Mouse (Mus musculus) retina, postnatal 7 days (tissue): ENCODE measurements at regions not wholly inside any gene's neighbourhood (a gene's known extent, or its start where the extent isn't known, plus 50 kb on each side); places are given as distances from the start of the nearest gene placed in this dataset.

Experiments
- DNase-seq: peaks from one replicate; pipeline ENCODE4 v3.0.0-alpha.2; 2012; ENCODE audit warnings: low read depth, low spot score

- no peak for DNase-seq
These were observed 381.5 kb downstream of the Kcnj3 start for GRCm38 (mm10) chr2:55817273-55817672.

- DNase-seq = peak; percentile 3
These were observed 382.4 kb downstream of the Kcnj3 start for GRCm38 (mm10) chr2:55818220-55818619.

GRCm38 (mm10) chr2:55822726-55823125, 387.0 kb downstream of the Kcnj3 start:
- DNase-seq = no peak

- DNase-seq = peak; percentile 2
These were observed 405.8 kb downstream of the Kcnj3 start for GRCm38 (mm10) chr2:55841521-55841920.

GRCm38 (mm10) chr2:55846832-55847382, 411.1 kb downstream of the Kcnj3 start:
- no peak for DNase-seq

- no peak for DNase-seq
These were observed 426.7 kb downstream of the Kcnj3 start for GRCm38 (mm10) chr2:55862479-55862878.

GRCm38 (mm10) chr2:55889976-55890375, 454.2 kb downstream of the Kcnj3 start:
- no peak for DNase-seq

GRCm38 (mm10) chr2:55892821-55893535, 457.2 kb downstream of the Kcnj3 start:
- DNase-seq = no peak

- DNase-seq = no peak
These were observed 484.5 kb downstream of the Kcnj3 start for GRCm38 (mm10) chr2:55920294-55920693.
